Mouse (Mus musculus): ENCODE results near the gene Ccdc88a.

Gene Ccdc88a

DNA sequence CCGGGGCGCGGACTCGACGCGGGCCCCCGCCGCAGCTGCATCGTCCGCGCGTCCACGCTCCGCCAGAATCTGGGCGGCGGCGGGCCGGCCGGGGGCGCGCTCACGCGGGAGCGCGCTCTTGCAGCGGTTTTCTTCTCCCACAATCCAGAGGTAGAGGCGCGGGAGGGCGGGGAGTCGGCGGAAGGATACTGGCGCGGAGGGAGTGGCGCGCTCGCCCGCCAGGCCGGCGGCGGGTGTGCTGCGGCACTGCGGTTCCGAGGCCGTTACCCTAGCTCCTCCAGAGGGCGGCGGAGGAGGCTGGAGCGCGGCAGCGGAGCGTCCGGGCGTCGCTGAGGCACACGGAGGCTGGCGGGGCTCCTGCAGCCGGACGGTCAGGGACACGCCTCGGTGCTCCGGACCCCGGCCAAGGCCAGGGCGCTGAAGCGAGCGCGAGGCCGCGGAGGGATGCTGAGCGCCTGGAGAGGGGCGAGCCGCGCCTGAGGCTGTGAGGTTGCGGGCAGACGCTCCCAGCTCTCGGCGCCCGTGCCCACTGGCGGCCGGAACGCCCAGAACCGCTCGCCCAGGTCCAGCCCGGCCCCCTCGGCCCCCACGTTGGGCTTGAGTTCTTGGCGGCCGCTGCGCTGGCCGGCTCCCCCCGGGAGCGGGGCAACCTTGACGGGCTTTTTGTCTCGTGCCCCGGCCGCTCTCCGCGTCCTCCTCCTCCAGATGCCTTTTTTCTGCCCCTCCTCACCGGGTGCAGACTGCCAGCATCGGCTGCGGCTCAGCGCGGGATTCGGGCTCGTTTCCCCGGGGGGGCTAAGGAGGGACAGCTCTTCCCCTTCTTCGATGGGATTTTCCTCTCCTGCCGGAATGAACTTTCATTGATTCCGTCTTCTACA lies at the start of gene Ccdc88a:
Gene Ccdc88a (plus strand): TSS at position 263 of the 878 bp plus-strand sequence.
- peak; percentile 87 to 89 for DNase-seq

GRCm38 (mm10) chr11:29335505-29335904 lies 38.0 kb upstream of the Ccdc88a start:
- DNase-seq, result no peak

DNA sequence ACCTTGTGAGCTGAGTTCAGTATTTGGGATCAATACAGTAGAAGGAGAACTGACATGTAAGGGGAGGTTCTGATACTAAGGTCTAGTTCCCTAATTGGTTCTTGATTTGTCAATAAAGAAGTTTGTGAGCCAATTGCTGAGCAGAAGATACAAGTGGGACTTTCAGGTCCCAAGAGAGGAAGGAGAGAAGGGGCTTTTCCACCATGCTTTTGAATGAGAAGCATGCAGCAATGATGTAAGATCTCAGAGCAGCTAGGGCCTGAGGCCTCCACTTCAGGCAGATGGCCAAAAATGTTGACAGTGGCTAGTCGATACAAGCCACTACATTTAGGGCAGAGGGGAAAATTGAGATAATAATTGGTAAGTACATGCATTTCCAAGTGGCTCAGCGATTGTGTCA lies 32.2 kb upstream of the Ccdc88a start:
- no peak for DNase-seq

DNA sequence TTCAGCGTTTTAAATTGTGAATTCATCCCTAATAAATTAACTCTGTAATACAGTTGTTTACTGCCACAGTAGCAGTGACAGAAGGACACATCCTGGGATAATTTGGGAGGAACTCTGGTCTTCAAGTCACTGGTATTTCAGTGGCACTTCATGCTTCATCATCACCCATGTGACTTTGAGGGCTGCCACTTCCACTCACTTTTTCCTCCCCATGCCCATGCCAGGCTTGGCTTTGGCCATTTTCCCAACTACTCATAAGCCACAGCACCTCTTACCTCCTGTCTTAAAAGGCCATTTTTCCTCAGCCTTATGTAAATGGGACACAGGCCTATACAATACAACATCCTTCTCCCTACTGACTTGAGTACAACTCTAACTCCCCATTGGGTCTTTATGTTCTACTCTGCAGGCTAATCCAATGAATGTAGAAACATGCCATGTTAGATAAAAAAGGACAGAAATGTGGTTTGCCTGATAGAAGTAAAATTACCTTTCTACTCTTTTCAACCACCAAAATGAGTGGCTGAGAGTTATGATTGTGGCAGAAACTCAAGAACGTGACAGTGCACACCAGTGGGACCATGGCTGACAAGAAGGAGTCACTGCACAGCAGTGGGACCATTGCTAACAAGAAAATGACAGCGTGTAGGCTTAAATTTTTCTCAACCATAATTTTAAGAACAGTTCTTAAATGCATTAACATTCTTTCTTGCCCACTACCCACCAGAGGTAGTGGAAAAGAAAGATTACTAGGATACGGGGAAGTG lies 28.4 kb upstream of the Ccdc88a start:
- no peak for DNase-seq

DNA sequence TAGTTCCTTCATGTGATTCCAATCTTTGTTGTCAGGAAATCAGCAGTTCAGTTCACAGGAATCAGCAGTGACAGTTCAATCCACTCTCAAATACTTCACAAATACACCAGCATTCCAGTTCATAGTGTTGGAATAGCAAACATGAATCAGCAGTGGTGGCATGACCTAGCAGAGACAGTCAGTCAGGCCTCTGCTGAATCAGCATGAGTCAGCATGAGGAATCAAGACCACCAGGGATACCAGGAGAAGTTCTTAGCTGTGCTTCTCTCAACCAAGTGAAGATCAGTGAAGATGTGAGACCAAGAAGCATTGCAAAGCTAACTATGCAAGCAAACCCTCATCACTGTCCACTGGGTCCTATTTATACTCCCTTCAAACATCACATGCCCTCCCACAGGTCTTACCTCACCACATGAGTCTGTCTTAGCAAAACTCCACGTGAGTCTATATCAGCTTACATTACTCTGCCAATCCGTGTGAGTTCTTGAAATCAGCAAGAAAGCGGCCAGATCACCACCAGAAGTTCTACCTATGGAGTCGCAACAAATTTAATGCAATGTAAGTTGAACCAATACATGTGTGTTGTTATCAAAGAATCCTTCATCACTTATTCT lies 27.7 kb upstream of the Ccdc88a start:
- DNase-seq, result no peak

DNA sequence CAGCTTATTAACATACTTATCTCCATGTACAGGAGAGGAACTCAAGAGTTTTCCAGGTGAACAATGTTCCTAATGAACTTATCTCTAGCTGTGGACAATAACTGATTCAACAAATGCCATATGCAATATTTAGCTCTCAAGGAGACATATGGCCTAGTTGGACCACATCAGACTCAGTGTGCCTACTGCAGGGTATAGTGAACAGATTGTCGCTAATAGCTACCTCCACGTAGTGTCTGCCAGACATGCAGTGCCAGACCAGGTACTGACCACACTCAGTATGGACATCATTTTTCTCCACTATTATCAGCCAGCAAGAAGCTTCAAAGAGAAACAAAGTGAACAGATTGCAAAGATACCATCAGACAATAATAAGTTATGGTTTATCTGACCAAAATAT lies 22.6 kb upstream of the Ccdc88a start:
- DNase-seq, result peak; percentile 53 to 61

DNA sequence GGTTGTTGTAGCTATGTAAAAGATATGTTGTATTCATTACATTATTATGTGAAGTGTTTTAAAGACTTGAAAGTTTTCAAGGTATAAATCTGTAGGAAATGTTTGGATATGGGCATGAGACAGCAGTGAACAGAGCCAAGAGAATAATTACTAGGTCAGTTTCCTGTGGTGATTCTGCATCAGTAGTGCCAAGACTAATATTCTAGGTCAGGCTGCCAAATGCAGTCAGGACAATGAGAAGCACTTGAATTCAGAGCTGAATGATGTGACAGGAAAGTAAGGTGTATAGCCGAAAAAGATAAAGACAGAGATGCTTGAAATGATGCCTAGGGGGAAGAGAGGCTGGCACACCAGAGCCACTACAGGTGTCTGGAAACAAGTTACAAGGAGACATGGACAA lies 21.2 kb upstream of the Ccdc88a start:
- DNase-seq, result peak; percentile 9 to 37

DNA sequence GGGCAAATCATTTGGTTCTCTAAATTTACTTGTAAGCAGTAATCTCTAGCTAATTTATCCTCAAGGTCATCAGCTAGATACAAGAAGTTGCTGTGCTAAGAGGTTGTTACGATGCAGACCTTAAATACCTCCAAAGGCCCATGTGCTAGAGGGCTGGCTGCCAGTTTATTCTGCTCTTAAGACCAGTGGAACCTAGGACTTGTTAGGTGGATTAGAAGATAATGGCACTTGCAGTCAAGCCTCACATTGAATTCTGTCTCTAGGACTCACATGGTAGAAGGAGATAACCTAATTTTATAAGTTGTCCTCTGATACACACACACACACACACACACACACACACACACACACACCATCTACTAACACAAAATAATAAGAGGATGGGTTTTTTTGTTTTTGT lies 5.3 kb upstream of the Ccdc88a start:
- no peak for DNase-seq

- no peak for DNase-seq
Observed at GRCm38 (mm10) chr11:29373050-29373395, 435 bp upstream of the Ccdc88a start.

GRCm38 (mm10) chr11:29374274-29374656 lies 807 bp downstream of the Ccdc88a start:
- no peak for DNase-seq

GRCm38 (mm10) chr11:29376635-29377034 lies 3.2 kb downstream of the Ccdc88a start:
- DNase-seq, result no peak

- no peak for DNase-seq
Observed at GRCm38 (mm10) chr11:29378751-29379150, 5.3 kb downstream of the Ccdc88a start.

DNA sequence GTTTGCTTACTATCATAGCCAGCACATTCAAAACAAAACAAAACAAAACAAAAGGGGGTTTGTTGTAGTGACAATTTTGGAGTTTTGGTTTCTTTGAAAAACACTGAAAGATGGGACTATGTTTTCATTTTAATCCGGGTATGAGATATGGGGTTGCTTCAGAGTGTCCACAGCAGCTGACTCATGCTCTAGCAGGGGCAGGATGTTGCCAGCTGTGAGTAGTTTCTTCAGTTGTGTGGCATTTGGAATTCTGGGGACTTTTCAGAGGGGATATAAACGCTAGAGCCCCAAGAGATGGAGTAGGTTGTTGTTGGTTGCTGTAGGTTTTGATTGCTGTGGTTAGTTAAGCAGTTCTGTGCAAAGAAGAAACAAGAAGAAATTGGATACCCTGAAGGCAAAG lies 10.0 kb downstream of the Ccdc88a start:
- DNase-seq, result no peak

DNA sequence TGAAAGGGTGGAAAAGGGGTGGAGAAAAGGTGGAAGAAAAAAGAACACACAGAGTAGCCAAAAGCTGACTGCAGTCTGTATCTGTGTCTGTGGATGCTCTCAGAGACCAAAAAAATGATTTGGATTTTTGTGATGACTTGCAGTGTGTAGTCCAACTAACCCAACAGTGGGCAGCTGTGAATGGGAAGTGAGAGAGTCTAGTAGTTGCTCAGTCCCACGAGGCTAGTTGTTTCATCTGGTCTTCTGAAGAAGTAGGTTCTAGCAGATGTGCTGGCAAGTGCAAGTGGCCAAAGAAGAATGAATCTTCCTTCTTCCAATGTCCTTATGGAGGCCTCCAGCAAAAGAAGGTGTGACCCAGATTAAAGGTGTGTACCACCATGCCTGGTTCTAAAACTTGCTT lies 10.5 kb downstream of the Ccdc88a start:
- DNase-seq, result no peak

DNA sequence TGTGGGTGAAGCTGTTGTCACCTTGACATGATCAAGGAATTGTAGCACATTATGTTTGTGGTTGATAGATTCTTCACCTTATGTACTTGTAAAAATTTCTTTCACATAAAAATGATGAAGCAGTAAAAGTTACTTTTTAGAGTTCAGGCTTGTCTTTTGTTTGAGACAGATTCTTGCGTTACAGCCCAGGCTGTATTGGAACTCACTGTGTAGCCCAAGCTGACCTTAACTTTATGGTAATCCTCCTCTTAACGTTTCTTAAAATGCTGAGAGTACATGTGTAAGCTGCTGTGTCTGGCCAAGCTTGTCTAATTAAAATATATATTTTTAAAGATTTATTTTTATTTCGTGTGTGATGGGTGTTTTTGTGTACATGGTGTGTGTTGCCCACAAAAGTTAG lies 11.2 kb downstream of the Ccdc88a start:
- DNase-seq, result no peak

GRCm38 (mm10) chr11:29389913-29390312 lies 16.5 kb downstream of the Ccdc88a start:
- DNase-seq, result no peak

- no peak for DNase-seq
Observed at GRCm38 (mm10) chr11:29395135-29395746, 21.8 kb downstream of the Ccdc88a start.

GRCm38 (mm10) chr11:29400374-29400773 lies 26.9 kb downstream of the Ccdc88a start:
- DNase-seq, result no peak

GRCm38 (mm10) chr11:29406292-29406691 lies 32.8 kb downstream of the Ccdc88a start:
- DNase-seq, result no peak

GRCm38 (mm10) chr11:29423496-29423895 lies 50.0 kb downstream of the Ccdc88a start:
- DNase-seq, result no peak

DNA sequence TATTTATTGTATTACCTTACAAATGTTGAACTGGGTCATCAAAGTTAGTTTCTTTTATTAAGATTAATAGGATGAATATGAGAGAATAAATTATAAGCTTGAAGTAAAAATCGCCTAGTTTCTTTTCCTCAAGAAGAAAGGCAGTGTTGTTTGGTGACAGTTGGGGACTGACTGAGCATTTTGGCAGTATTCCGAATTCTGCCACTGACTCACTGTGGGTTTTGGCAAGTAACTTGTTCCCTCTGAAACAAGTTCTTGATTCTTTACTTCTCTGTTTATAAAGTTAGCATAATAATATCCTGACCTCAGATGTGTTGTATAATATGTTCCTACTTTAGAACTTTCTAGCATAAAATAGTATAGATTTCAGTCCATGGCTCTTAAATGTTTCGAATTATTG lies 55.3 kb downstream of the Ccdc88a start:
- DNase-seq, result peak in 1 of 2 experiments; percentile 12

DNA sequence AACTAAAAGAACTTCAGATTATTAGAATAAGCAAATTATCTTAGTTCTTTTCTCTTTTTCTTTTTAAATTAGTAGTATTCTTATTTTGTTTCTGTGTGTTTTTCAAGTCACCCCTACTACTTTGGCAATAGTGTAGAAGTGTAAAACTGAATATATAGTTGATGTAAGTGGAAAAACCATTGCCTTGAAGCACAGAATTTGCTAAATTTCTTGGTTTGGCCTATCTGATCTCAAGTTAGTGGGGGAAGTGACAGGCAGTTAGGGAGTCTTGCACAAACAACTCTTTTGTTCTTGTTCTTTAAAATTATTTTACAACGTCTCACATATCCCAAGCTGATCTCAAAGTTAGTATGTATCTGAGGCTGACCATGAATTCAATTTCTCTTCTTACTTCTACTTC lies 57.6 kb downstream of the Ccdc88a start:
- no peak for DNase-seq

GRCm38 (mm10) chr11:29448741-29449140 lies 75.3 kb downstream of the Ccdc88a start:
- no peak for DNase-seq
